Mouse (Mus musculus) urinary bladder, postnatal 36 days (tissue): ENCODE results near the gene Gm12216.
A peak's percentile ranks its signal among the peaks of the same experiment; 100 is the strongest.

Experiments
- DNase-seq, 2 experiments: peaks; one replicate each; pipeline ENCODE4 v3.0.0; 2022; ENCODE audit warnings: low spot score in 2 of 2, mixed read lengths in 1 of 2

Gene Gm12216

GRCm38 (mm10) chr11:53821230-53821944, 37.7 kb downstream of the Gm12216 start:
- DNase-seq, result no peak

- no peak for DNase-seq
These were observed 38.4 kb downstream of the Gm12216 start for GRCm38 (mm10) chr11:53820516-53821170.

- DNase-seq, result no peak
These were observed 39.5 kb downstream of the Gm12216 start for GRCm38 (mm10) chr11:53819511-53819910.

GRCm38 (mm10) chr11:53818794-53819193, 40.3 kb downstream of the Gm12216 start:
- no peak for DNase-seq

GRCm38 (mm10) chr11:53816841-53817375, 42.1 kb downstream of the Gm12216 start:
- no peak for DNase-seq

GRCm38 (mm10) chr11:53814810-53815209, 44.2 kb downstream of the Gm12216 start:
- no peak for DNase-seq

GRCm38 (mm10) chr11:53813001-53813868, 45.8 kb downstream of the Gm12216 start:
- peak in 1 of 2 experiments; percentile 74 for DNase-seq

GRCm38 (mm10) chr11:53811312-53811711, 47.7 kb downstream of the Gm12216 start:
- no peak for DNase-seq

GRCm38 (mm10) chr11:53810749-53811148, 48.3 kb downstream of the Gm12216 start:
- DNase-seq, result no peak

GRCm38 (mm10) chr11:53810156-53810555, 48.9 kb downstream of the Gm12216 start:
- DNase-seq, result no peak

- no peak for DNase-seq
These were observed 49.7 kb downstream of the Gm12216 start for GRCm38 (mm10) chr11:53809354-53809753.

- peak; percentile 43 to 83 for DNase-seq
These were observed 53.3 kb downstream of the Gm12216 start for GRCm38 (mm10) chr11:53805786-53806185.

GRCm38 (mm10) chr11:53804569-53805344, 54.3 kb downstream of the Gm12216 start:
- DNase-seq, result no peak

GRCm38 (mm10) chr11:53803494-53803893, 55.6 kb downstream of the Gm12216 start:
- DNase-seq, result no peak

GRCm38 (mm10) chr11:53803093-53803492, 56.0 kb downstream of the Gm12216 start:
- no peak for DNase-seq

- no peak for DNase-seq
These were observed 58.1 kb downstream of the Gm12216 start for GRCm38 (mm10) chr11:53800975-53801374.

- DNase-seq, result no peak
These were observed 59.0 kb downstream of the Gm12216 start for GRCm38 (mm10) chr11:53800036-53800435.

- no peak for DNase-seq
These were observed 60.9 kb downstream of the Gm12216 start for GRCm38 (mm10) chr11:53798041-53798711.

- no peak for DNase-seq
These were observed 61.6 kb downstream of the Gm12216 start for GRCm38 (mm10) chr11:53797386-53797920.

GRCm38 (mm10) chr11:53796409-53797151, 62.5 kb downstream of the Gm12216 start:
- DNase-seq, result peak in 1 of 2 experiments; percentile 69
